Comparison of ENCODE assay signal across 8 mouse cellular contexts in genomic region chr5:113783581-113784001, GRCm38 (mm10). TPM values are rescaled to one million over a fixed set of nuclear protein-coding genes. Genes with fewer than 3 reads are reported as not detected.
DNase-seq lines count a peak whose midpoint lies in the region; ATAC-seq and TF ChIP-seq lines count a peak whose summit lies in the region.

No protein-coding gene starts in this region.

- intact Hi-C loops in left cerebral cortex, postnatal 25 days (cut with DNase I): no loop called here

- no peak overlapping the region for H3K9ac ChIP-seq in hindbrain, postnatal 0 days (replicated peaks; ENCODE audit: low read length)
- no peak overlapping the region for H3K9ac ChIP-seq in heart, embryonic 16.5 days (ENCODE audit: low read length)
- no peak overlapping the region for H3K9ac ChIP-seq in neural tube, embryonic 11.5 days (ENCODE audit: low read length)
- H3K9ac ChIP-seq in forebrain, embryonic 14.5 days (ENCODE audit: low read length): no peak overlapping the region

- peak; percentile 24 for DNase-seq in hindbrain, embryonic 10.5 days (ENCODE audit: low spot score)
- no peak for DNase-seq in hindbrain, postnatal 0 days (ENCODE audit: low spot score)
- DNase-seq in embryo, embryonic 11 days: peak; percentile 64
- peak; percentile 37 to 70 for DNase-seq in left cerebral cortex, postnatal 25 days (ENCODE audit: low spot score in 2 of 2)
- DNase-seq in neural tube, embryonic 11.5 days (ENCODE audit: low spot score): peak; percentile 30
- no peak for DNase-seq in T-cell, adult 2 months (ENCODE audit: low spot score)
- no peak for DNase-seq in forebrain, embryonic 14.5 days (ENCODE audit: low spot score)

- peak overlapping the region; percentile 16 for H3K4me3 ChIP-seq in hindbrain, embryonic 10.5 days
- no peak overlapping the region for H3K4me3 ChIP-seq in hindbrain, postnatal 0 days (ENCODE audit: low read length)
- H3K4me3 ChIP-seq in heart, embryonic 16.5 days (ENCODE audit: low read length): no peak overlapping the region
- no peak overlapping the region for H3K4me3 ChIP-seq in neural tube, embryonic 11.5 days (ENCODE audit: low read depth, low read length)
- H3K4me3 ChIP-seq in forebrain, embryonic 14.5 days (ENCODE audit: low read depth, low read length): no peak overlapping the region

- peaks cover 5% of the 10 kb centered on the region; the same call in 1 of the 2 replicates for H3K36me3 ChIP-seq in hindbrain, embryonic 10.5 days
- no peaks in the 10 kb centered on the region for H3K36me3 ChIP-seq in hindbrain, postnatal 0 days (ENCODE audit: insufficient read depth, low read length)
- H3K36me3 ChIP-seq in heart, embryonic 16.5 days (ENCODE audit: control insufficient read depth, insufficient read depth): no peaks in the 10 kb centered on the region
- no peaks in the 10 kb centered on the region for H3K36me3 ChIP-seq in neural tube, embryonic 11.5 days (ENCODE audit: control insufficient read depth, insufficient read depth, low read length)
- peaks cover 3% of the 10 kb centered on the region for H3K36me3 ChIP-seq in forebrain, embryonic 14.5 days (ENCODE audit: control insufficient read depth, insufficient read depth, low read length)

- H3K9me3 ChIP-seq in hindbrain, embryonic 10.5 days: peaks cover 5% of the 10 kb centered on the region; the same call in 1 of the 2 replicates
- H3K9me3 ChIP-seq in hindbrain, postnatal 0 days (ENCODE audit: low read length): no peaks in the 10 kb centered on the region
- H3K9me3 ChIP-seq in heart, embryonic 16.5 days (replicated peaks; ENCODE audit: control insufficient read depth, low read length): no peaks in the 10 kb centered on the region
- no peaks in the 10 kb centered on the region for H3K9me3 ChIP-seq in neural tube, embryonic 11.5 days (ENCODE audit: control insufficient read depth, low read length)
- no peaks in the 10 kb centered on the region for H3K9me3 ChIP-seq in forebrain, embryonic 14.5 days (replicated peaks; ENCODE audit: control insufficient read depth, low read length)

- H3K4me2 ChIP-seq in hindbrain, postnatal 0 days (ENCODE audit: low read depth, low read length): no peak overlapping the region
- peak overlapping the region; percentile 4; the same call in 1 of the 2 replicates for H3K4me2 ChIP-seq in heart, embryonic 16.5 days (ENCODE audit: low read depth, low read length)
- no peak overlapping the region for H3K4me2 ChIP-seq in neural tube, embryonic 11.5 days (ENCODE audit: low read depth)
- no peak overlapping the region for H3K4me2 ChIP-seq in forebrain, embryonic 14.5 days (ENCODE audit: low read length)

- ATAC-seq in hindbrain, postnatal 0 days: no peak
- ATAC-seq in heart, embryonic 16.5 days (replicated peaks; ENCODE audit: extremely low read depth, insufficient read depth, low FRiP score): peak; percentile 49
- no peak for ATAC-seq in neural tube, embryonic 11.5 days (ENCODE audit: insufficient read depth, low FRiP score, low TSS enrichment)
- no peak for ATAC-seq in forebrain, embryonic 14.5 days

- H3K27ac ChIP-seq in hindbrain, embryonic 10.5 days: peak overlapping the region; percentile 63
- no peak overlapping the region for H3K27ac ChIP-seq in hindbrain, postnatal 0 days
- H3K27ac ChIP-seq in heart, embryonic 16.5 days (ENCODE audit: low read length): peak overlapping the region; percentile 71; the same call in 1 of the 2 replicates
- peak overlapping the region; percentile 53; the same call in 1 of the 2 replicates for H3K27ac ChIP-seq in neural tube, embryonic 11.5 days (ENCODE audit: low read depth, low read length)
- H3K27ac ChIP-seq in forebrain, embryonic 14.5 days (ENCODE audit: low read depth, low read length): no peak overlapping the region

- no peak for TF ChIP-seq CTCF in hindbrain, postnatal 0 days (IDR thresholded peaks at IDR 0.05; ENCODE audit: low read depth)

- peaks cover 28% of the 10 kb centered on the region for H3K4me1 ChIP-seq in hindbrain, embryonic 10.5 days (replicated peaks)
- no peaks in the 10 kb centered on the region for H3K4me1 ChIP-seq in hindbrain, postnatal 0 days (ENCODE audit: insufficient read depth, low read length)
- H3K4me1 ChIP-seq in heart, embryonic 16.5 days (ENCODE audit: control insufficient read depth, insufficient read depth, low read length): peaks cover 3% of the 10 kb centered on the region; the same call in 1 of the 2 replicates
- peaks cover 2% of the 10 kb centered on the region; the same call in 1 of the 2 replicates for H3K4me1 ChIP-seq in neural tube, embryonic 11.5 days (ENCODE audit: control insufficient read depth, insufficient read depth, low read length)
- H3K4me1 ChIP-seq in forebrain, embryonic 14.5 days (ENCODE audit: control insufficient read depth, insufficient read depth, low read length): no peaks in the 10 kb centered on the region

- peaks cover 13% of the 10 kb centered on the region; the same call in 1 of the 2 replicates for H3K27me3 ChIP-seq in hindbrain, embryonic 10.5 days (ENCODE audit: insufficient read depth, poor library complexity, severe bottlenecking)
- H3K27me3 ChIP-seq in hindbrain, postnatal 0 days (ENCODE audit: insufficient read depth, low read length): no peaks in the 10 kb centered on the region
- peaks cover 6% of the 10 kb centered on the region; the same call in 1 of the 2 replicates for H3K27me3 ChIP-seq in heart, embryonic 16.5 days (ENCODE audit: control insufficient read depth, insufficient read depth, low read length)
- no peaks in the 10 kb centered on the region for H3K27me3 ChIP-seq in neural tube, embryonic 11.5 days (ENCODE audit: control insufficient read depth, insufficient read depth, low read length)
- no peaks in the 10 kb centered on the region for H3K27me3 ChIP-seq in forebrain, embryonic 14.5 days (replicated peaks; ENCODE audit: control insufficient read depth, insufficient read depth, low read length)

- WGBS in hindbrain, embryonic 10.5 days: 16% methylated on average over 12 of the region's 12 CpGs
- WGBS in hindbrain, postnatal 0 days: 19% methylated on average over 12 of the region's 12 CpGs
- 7% methylated on average over 12 of the region's 12 CpGs for WGBS in heart, embryonic 16.5 days
- WGBS in neural tube, embryonic 11.5 days: 20% methylated on average over 12 of the region's 12 CpGs
- 17% methylated on average over 12 of the region's 12 CpGs for WGBS in forebrain, embryonic 14.5 days

RNA-seq across cellular contexts. Expression of gene Iscu, which starts 11.0 kb away (rescaled TPM):
- polyA plus RNA-seq in hindbrain, embryonic 10.5 days (2016; fragmentation: Nextera tagmentation; extraction: Ambion mirVana): 103 and 116 TPM in 2 replicates
- total RNA-seq in hindbrain, postnatal 0 days (2014; rRNA removed): 53.5 and 77.9 TPM in 2 replicates
- polyA plus RNA-seq in hindbrain, postnatal 0 days (2015; fragmentation: Nextera tagmentation; extraction: Ambion mirVana): 111 and 122 TPM in 2 replicates
- 118 and 136 TPM in 2 replicates for polyA plus RNA-seq in heart, embryonic 16.5 days (2015; fragmentation: Nextera tagmentation; extraction: Ambion mirVana)
- 100 to 1,000 TPM; 110 to 116 TPM for total RNA-seq in left cerebral cortex, postnatal 25 days (2021)
- 101 and 107 TPM in 2 replicates for polyA plus RNA-seq in neural tube, embryonic 11.5 days (2014; fragmentation: Nextera tagmentation; extraction: Ambion mirVana)
- 101 TPM in 2 replicates for polyA plus RNA-seq in forebrain, embryonic 14.5 days (2014; fragmentation: Nextera tagmentation; extraction: Ambion mirVana)

RNA-seq across cellular contexts. Expression of gene Sart3, which starts 11.3 kb away (rescaled TPM):
- 66.0 and 77.9 TPM in 2 replicates for polyA plus RNA-seq in hindbrain, embryonic 10.5 days (2016; fragmentation: Nextera tagmentation; extraction: Ambion mirVana)
- total RNA-seq in hindbrain, postnatal 0 days (2014; rRNA removed): 34.7 and 45.6 TPM in 2 replicates
- 24.8 and 26.4 TPM in 2 replicates for polyA plus RNA-seq in hindbrain, postnatal 0 days (2015; fragmentation: Nextera tagmentation; extraction: Ambion mirVana)
- polyA plus RNA-seq in heart, embryonic 16.5 days (2015; fragmentation: Nextera tagmentation; extraction: Ambion mirVana): 31.6 TPM in 2 replicates
- 10 to 100 TPM; 36.6 to 37.1 TPM for total RNA-seq in left cerebral cortex, postnatal 25 days (2021)
- 59.4 and 59.9 TPM in 2 replicates for polyA plus RNA-seq in neural tube, embryonic 11.5 days (2014; fragmentation: Nextera tagmentation; extraction: Ambion mirVana)
- polyA plus RNA-seq in forebrain, embryonic 14.5 days (2014; fragmentation: Nextera tagmentation; extraction: Ambion mirVana): 27.3 and 38.8 TPM in 2 replicates

RNA-seq across cellular contexts. Expression of gene Tmem119, which starts 16.7 kb away (rescaled TPM):
- 34.4 and 46.0 TPM in 2 replicates for polyA plus RNA-seq in hindbrain, embryonic 10.5 days (2016; fragmentation: Nextera tagmentation; extraction: Ambion mirVana)
- 5.2 and 9.2 TPM in 2 replicates for total RNA-seq in hindbrain, postnatal 0 days (2014; rRNA removed)
- 7.3 and 7.6 TPM in 2 replicates for polyA plus RNA-seq in hindbrain, postnatal 0 days (2015; fragmentation: Nextera tagmentation; extraction: Ambion mirVana)
- 22.4 and 22.5 TPM in 2 replicates for polyA plus RNA-seq in heart, embryonic 16.5 days (2015; fragmentation: Nextera tagmentation; extraction: Ambion mirVana)
- total RNA-seq in left cerebral cortex, postnatal 25 days (2021): 10 to 100 TPM; 23.3 to 25.6 TPM
- polyA plus RNA-seq in neural tube, embryonic 11.5 days (2014; fragmentation: Nextera tagmentation; extraction: Ambion mirVana): 29.3 and 36.5 TPM in 2 replicates
- 3.3 and 4.0 TPM in 2 replicates for polyA plus RNA-seq in forebrain, embryonic 14.5 days (2014; fragmentation: Nextera tagmentation; extraction: Ambion mirVana)

RNA-seq across cellular contexts. Expression of gene Ficd, which starts 48.0 kb away (rescaled TPM):
- 5.3 and 5.6 TPM in 2 replicates for polyA plus RNA-seq in hindbrain, embryonic 10.5 days (2016; fragmentation: Nextera tagmentation; extraction: Ambion mirVana)
- total RNA-seq in hindbrain, postnatal 0 days (2014; rRNA removed): 11.7 and 12.0 TPM in 2 replicates
- polyA plus RNA-seq in hindbrain, postnatal 0 days (2015; fragmentation: Nextera tagmentation; extraction: Ambion mirVana): 8.6 and 8.7 TPM in 2 replicates
- 6.0 and 6.3 TPM in 2 replicates for polyA plus RNA-seq in heart, embryonic 16.5 days (2015; fragmentation: Nextera tagmentation; extraction: Ambion mirVana)
- total RNA-seq in left cerebral cortex, postnatal 25 days (2021): 10 to 100 TPM; 12.2 to 12.5 TPM
- 3.7 and 4.7 TPM in 2 replicates for polyA plus RNA-seq in neural tube, embryonic 11.5 days (2014; fragmentation: Nextera tagmentation; extraction: Ambion mirVana)
- 5.0 and 5.8 TPM in 2 replicates for polyA plus RNA-seq in forebrain, embryonic 14.5 days (2014; fragmentation: Nextera tagmentation; extraction: Ambion mirVana)

RNA-seq across cellular contexts. Expression of gene Selplg, which starts 48.9 kb away (rescaled TPM):
- polyA plus RNA-seq in hindbrain, embryonic 10.5 days (2016; fragmentation: Nextera tagmentation; extraction: Ambion mirVana): 1.3 and 1.7 TPM in 2 replicates
- 2.8 and 4.1 TPM in 2 replicates for total RNA-seq in hindbrain, postnatal 0 days (2014; rRNA removed)
- 1.8 and 2.2 TPM in 2 replicates for polyA plus RNA-seq in hindbrain, postnatal 0 days (2015; fragmentation: Nextera tagmentation; extraction: Ambion mirVana)
- 10.1 and 29.8 TPM in 2 replicates for polyA plus RNA-seq in heart, embryonic 16.5 days (2015; fragmentation: Nextera tagmentation; extraction: Ambion mirVana)
- 10 to 100 TPM; 30.2 to 32.9 TPM for total RNA-seq in left cerebral cortex, postnatal 25 days (2021)
- 1.7 and 2.8 TPM in 2 replicates for polyA plus RNA-seq in neural tube, embryonic 11.5 days (2014; fragmentation: Nextera tagmentation; extraction: Ambion mirVana)
- polyA plus RNA-seq in forebrain, embryonic 14.5 days (2014; fragmentation: Nextera tagmentation; extraction: Ambion mirVana): 1.8 and 1.9 TPM in 2 replicates

Comparison
In these comparisons a context has a peak if more than half of its experiments do, and no peak if none do; other contexts are left out.
1. DNase-seq: peak in hindbrain, embryonic 10.5 days (single experiment), embryo, embryonic 11 days (single experiment), left cerebral cortex, postnatal 25 days (2 of 2) and neural tube, embryonic 11.5 days (single experiment); none in hindbrain, postnatal 0 days (single experiment), T-cell, adult 2 months (single experiment) and forebrain, embryonic 14.5 days (single experiment).
2. H3K27ac ChIP-seq: peak in hindbrain, embryonic 10.5 days (single experiment), heart, embryonic 16.5 days (single experiment) and neural tube, embryonic 11.5 days (single experiment); none in hindbrain, postnatal 0 days (single experiment) and forebrain, embryonic 14.5 days (single experiment).